Mouse (Mus musculus) embryonic stem cell, embryonic (primary cell): ENCODE data around the gene Sptb.

Source experiments
- CTCF ChIA-PET, 4 experiments: fragments of 300-600 bp in 2 of 4; fragments of 350-600 bp in 2 of 4; sonication (Branson Sonifier 250); formaldehyde crosslinking; loops; one replicate each; lab custom pipeline; 2022; ENCODE audit warnings: inconsistent platforms in 2 of 4; lab: Charles Lee
- POLR2A ChIA-PET, 4 experiments: fragments of 300-600 bp in 2 of 4; fragments of 350-600 bp in 2 of 4; sonication (Branson Sonifier 250); formaldehyde crosslinking; loops; one replicate each; lab custom pipeline; 2022; ENCODE audit warnings: antibody characterized with exemption in 4 of 4, inconsistent platforms in 1 of 4; lab: Charles Lee

Sptb gene

DNA sequence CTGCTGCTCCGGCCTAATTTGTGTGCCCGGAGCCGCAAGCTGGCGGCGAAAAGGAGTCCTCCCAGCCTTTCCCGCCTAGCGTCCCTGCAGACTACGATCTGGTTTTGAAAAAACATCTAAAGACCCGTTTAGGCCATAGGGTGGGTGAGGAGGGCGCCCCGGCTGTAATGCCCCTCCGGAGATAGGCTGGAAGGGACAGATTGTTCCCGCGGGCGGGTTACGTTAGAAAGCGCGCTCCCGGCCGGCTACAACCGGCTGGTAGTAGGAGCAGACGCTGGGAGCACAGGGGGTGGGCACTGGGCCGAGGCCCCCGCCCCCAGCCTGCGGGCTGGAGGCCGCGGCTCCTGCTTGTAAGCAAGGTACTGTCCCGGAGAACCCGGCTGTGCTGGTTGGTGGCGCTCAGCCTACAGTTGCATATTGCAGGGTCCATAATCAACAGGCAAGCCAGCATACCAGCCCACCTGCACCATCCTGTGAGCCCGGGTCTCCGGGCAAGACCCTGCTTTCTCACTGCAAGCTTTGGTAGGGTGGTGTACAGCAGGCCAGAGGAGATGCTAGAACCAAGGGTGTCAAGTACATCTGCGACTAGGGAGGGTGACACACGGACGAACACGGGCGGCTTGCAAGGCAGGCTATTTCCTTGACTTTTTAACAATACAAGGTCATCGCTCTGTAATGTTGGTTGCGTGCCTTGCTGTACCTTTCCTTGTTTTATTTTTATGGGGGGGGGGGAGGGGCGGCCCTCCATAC lies at the start of gene Sptb:
Sptb (minus strand) TSS at position 197 of the 750 bp plus-strand sequence.
- POLR2A ChIA-PET: interaction anchor here in 2 of 4 experiments (0.6 to 2.3 kb wide), 9 partner anchors 9 to 55 kb away, joined by 3 to 18 read pairs (median 4); partner anchors contain the start of genes Churc1 (in 1 of the 2) and Fntb (in 1 of the 2)

DNA sequence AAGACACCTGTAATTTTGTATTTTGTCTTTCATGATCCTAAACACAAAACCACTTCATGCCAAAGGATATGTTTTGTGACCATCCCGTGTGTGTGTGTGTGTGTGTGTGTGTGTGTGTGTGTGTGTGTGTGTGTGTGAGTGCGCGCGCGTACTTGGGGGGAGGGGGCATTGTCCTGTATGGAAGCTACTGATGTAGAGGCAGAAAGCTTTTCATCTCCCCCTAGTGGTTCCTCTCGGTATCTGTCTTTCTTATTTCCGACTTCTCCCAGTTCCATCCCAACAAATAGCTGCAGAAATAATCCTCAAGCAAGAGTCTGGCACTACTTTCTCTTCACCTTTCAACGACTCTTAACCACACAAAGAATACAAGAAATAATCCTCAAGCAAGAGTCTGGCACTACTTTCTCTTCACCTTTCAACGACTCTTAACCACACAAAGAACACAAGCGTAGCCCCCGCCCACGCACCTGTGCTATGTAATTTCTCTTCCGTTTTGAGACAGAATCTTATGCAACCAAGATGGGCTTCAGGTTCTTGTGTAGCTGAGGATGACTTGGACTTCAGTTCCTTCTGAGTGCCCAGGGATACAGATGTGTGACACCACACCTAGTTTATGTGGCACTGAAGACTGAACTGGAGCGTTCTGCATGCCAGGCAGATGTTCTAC lies 42.4 kb upstream of the Sptb start:
- CTCF ChIA-PET: interaction anchor here (0.5 to 2.4 kb wide), 58 partner anchors 9 to 969 kb away, joined by 3 to 29 read pairs (median 4); partner anchors contain the start of genes Churc1 (in 2 of the 4) and Fntb (in 2 of the 4)
- POLR2A ChIA-PET: interaction anchor here in 3 of 4 experiments (0.6 to 2.9 kb wide), 10 partner anchors 10 to 678 kb away, joined by 3 to 21 read pairs (median 5); partner anchors contain the start of genes Churc1 (in 3 of the 3), Fntb (in 3 of the 3) and Mthfd1 (in 1 of the 3)

More for the DNA sequence above, at the start of gene Sptb:
- CTCF ChIA-PET: interaction anchor here (0.7 to 1.6 kb wide), 5 partner anchors 14 to 114 kb away, joined by 3 to 4 read pairs (median 4); no protein-coding TSS in a partner anchor

DNA sequence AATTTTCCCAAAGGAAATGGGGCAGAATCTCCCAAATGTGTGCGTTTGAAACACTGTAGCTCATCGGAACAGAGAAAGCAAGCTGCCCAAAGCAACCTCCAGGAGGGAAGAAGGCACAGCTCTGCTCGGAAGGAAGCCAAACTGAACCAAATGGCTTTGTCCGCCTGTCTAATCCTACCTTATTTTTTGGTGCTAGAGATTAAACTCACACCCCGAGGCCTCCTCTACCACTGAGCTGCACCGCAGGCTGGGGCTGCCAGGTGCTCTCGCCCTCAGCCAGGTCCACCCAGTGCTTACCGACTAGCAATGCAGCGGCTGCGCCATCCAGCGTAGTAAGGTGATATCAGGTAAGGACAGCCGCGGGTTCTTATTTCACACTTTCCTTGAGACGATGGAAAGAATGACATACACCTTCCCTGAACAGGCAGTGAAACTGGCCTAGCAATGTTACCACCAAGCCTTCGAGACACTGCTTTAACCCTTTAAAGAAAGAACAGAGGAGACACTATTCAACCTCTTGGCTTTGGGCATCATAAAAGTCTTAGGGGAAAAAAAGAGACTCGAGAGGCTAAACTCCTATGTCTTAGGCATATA lies 40.6 kb upstream of the Sptb start:
- ChIA-PET POLR2A (interaction anchor here in 1 of 4 experiments (0.7 to 1.5 kb wide), 3 partner anchors 11 to 148 kb away, joined by 3 to 4 read pairs (median 4); no protein-coding TSS in a partner anchor), CTCF (no interaction called here)

DNA sequence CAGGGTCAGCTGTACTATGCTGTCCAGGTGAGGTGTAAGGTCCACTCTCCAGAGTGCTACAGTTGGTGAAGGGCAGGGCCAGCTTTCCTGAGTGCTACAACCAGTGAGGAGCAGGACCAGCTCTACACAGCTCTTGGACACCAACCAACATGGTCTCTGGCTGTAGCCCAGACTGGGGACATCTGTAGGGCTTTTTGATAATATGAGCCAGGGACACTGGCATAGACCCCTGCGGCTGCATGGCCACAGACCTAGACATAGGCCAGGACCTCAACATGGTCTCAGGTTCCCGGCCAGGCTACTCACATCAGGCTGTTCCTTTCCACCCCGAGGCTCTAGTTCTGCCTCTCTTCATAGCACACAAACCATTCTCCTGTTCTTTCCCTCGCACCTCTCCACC lies 17.6 kb upstream of the Sptb start:
- ChIA-PET CTCF (interaction anchor here in 1 of 4 experiments (0.6 kb wide), 1 partner anchor 376 kb away, joined by 14 read pairs; no protein-coding TSS in a partner anchor), POLR2A (interaction anchor here in 2 of 4 experiments (0.6 kb wide), 2 partner anchors 109 to 187 kb away, joined by 3 to 15 read pairs; no protein-coding TSS in a partner anchor)

DNA sequence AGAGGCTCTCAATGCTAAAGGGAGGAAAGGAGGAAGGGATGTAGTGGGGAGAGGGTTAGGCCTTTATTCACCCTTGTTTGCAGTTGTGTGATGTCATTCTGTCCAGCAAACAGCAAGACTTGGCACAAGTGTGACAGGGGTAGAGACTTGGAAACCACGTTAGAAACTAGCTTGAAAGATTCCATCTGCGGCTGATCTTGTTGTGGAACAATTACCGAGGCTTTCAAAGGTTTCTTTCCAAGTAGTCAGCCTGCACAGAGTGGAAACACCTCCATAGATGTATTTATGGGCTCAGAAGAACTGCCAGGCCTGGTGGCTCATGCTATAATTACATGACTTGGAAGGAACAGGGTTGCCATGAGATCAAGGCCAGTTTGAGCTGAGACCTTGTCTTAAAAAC lies 11.7 kb upstream of the Sptb start:
- ChIA-PET CTCF (interaction anchor here in 1 of 4 experiments (0.6 kb wide), 1 partner anchor 32 kb away, joined by 3 read pairs; no protein-coding TSS in a partner anchor), POLR2A (no interaction called here)

DNA sequence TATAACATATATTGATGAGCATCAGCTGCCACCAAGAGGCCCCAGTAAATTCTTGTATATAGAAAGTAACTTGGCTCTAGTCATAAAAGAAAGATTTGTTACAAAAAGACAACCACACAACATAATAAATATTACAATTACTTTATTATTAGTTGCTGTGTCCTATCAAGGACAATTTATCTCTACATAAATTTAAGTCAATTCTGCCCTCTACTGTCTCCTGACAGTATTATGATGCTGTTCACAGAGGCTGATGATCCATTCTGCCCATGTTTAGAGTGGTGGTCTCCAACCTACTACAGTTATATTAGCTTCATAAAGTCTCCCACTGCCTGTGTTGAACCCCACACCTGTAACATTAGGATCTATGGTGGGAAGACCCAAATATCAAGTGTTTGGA lies 10.2 kb upstream of the Sptb start:
- ChIA-PET POLR2A (no interaction called here), CTCF (interaction anchor here in 2 of 4 experiments (0.6 kb wide), 2 partner anchors 71 to 269 kb away, joined by 3 read pairs; no protein-coding TSS in a partner anchor)

DNA sequence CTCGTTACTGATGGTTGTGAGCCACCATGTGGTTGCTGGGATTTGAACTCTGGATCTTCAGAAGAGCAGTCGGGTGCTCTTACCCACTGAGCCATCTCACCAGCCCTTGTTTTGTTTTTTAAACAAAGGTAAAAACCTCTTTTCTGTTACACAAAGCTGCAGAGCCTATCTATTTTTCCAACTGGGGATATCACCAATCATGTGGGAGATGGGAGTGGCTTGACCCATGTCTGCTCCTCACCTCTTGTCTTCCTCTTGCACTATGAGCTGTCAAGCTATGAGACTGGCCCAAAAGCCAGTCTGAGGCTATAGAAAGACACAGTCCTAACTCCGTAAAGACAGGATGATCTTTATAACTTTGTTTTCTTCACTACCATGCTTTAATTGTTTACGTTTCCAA lies 8.0 kb upstream of the Sptb start:
- ChIA-PET CTCF (no interaction called here), POLR2A (interaction anchor here in 1 of 4 experiments (1.0 kb wide), 1 partner anchor 161 kb away, joined by 3 read pairs; no protein-coding TSS in a partner anchor)

DNA sequence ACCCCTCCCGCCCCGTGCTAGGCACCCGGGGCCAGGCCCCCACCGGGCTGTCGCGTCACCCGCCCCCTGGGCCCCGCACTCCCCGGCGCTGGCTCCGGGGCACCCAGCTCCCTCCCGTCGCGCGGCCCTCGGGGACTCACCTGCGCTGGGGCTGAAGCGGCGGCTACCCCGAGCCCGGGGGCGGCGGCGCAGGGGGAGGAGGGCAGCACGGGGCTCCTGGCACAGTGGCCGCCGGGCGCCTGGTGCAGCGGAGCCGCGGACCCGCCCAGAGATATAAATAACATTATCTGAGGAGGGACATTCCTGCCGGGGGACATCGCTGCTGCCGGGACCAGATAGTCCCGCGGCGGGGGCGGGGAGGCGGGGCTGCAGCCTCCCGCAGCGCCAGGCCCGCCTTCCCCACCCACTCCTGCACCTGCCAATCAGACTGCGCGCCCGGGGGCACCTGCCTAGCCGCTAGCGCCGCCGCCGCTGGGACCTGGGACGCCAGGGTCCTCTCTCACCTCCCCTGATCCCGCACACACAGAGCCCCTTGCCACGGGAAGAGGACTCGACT lies 474 bp downstream of the Sptb start:
- ChIA-PET POLR2A (interaction anchor here in 3 of 4 experiments (0.6 to 2.3 kb wide), 11 partner anchors 10 to 306 kb away, joined by 3 to 18 read pairs (median 6); partner anchors contain the start of genes Gpx2 (in 1 of the 3), Hspa2 (in 1 of the 3) and Rab15 (in 1 of the 3)), CTCF (interaction anchor here in 3 of 4 experiments (0.7 to 1.6 kb wide), 5 partner anchors 15 to 114 kb away, joined by 3 to 4 read pairs (median 3); no protein-coding TSS in a partner anchor)

DNA sequence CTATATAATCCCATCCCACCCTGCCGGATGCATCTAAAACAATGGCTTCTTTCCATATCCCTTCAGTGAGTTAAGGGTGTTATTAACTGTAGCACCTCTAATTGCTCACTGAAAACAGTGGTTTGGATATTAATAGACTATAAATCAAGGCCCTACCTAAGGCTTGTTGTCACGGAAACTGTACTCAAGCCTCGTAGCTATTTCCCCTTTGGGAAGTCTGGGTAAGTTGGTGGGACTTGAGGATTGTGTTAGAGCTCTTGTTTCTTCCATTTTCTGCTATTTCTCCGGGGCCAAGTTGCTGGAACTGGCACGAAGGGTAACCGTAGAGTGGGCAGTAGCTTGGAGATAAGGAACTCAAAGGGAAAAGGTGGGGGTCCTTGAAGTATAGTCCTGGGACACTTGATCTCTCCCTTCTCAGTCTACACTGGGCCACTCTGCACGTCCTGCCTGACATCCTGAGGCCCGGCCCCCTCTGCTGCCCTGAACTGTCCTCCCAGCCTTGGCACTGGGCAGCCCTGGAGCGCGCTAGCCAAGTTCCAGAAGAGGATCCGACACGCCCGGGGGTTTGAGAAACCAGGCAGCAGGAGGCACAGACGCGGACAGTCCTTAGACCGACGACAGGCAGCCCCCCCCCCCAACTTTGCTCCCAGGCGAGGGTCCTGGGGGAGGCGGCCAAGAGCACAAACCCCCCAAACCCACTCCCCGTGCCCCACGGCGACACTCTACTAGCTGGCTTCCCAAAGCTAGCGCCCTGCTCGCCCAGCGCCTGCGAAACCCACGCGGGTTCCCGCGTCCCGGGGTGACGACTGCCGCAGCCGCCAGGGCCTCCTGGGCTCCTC lies 1.2 kb downstream of the Sptb start:
- POLR2A ChIA-PET: interaction anchor here in 3 of 4 experiments (0.6 to 2.3 kb wide), 14 partner anchors 10 to 305 kb away, joined by 3 to 18 read pairs (median 4); partner anchors contain the start of genes Gpx2 (in 1 of the 3), Hspa2 (in 1 of the 3) and Rab15 (in 1 of the 3)
- CTCF ChIA-PET: interaction anchor here (0.6 to 1.6 kb wide), 5 partner anchors 14 to 213 kb away, joined by 3 to 5 read pairs (median 3); no protein-coding TSS in a partner anchor

DNA sequence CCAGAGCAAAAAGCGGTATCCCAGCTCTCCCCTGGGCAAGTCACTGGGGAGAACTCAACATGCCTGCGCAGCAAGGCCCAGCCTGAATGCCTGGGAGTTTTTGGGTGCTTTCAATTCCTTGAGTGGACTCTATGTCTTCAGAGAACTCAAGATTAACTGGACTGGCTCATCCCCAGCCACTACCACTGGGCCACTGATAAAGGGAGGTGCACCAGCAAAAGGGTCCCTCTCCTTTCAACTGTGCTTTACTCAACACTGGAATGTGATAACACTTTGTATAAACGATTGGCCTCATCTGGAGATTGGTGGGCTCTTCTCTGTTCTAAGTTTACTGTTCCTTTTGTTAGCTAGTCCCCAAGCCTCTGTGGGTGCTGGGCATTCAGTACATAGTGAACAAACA lies 2.2 kb downstream of the Sptb start:
- ChIA-PET POLR2A (interaction anchor here in 2 of 4 experiments (0.7 to 2.0 kb wide), 8 partner anchors 9 to 304 kb away, joined by 3 to 9 read pairs (median 4); partner anchors contain the start of gene Hspa2 (in 1 of the 2)), CTCF (interaction anchor here in 1 of 4 experiments (0.9 kb wide), 1 partner anchor 212 kb away, joined by 3 read pairs; no protein-coding TSS in a partner anchor)

DNA sequence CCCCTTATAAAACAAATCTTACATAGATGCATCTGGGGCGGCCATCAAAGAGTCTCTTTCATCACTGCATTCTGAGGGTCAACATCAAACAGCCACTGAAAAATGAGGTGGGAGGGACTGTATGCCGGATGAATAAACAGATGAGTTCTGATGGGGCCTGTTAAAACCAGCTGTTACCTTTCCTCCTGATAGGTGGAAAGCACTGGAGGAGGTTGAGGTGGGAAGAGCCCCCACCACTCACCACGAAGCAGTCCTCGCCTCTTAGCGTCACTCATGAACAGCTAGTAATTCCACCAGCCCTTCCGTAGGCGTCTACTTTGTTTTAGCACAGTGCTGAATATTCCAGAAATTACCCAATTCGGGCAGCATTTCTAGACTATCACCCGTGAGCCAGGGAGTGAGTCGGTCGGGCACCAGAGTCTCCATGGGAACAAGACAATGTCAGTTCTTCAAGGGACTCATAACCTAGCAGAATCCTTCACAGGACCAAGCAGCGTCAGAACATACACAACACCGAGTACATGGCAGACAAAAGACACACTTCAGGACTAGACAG lies 13.9 kb downstream of the Sptb start:
- ChIA-PET POLR2A (interaction anchor here in 3 of 4 experiments (0.6 to 4.2 kb wide), 5 partner anchors 12 to 132 kb away, joined by 3 to 18 read pairs (median 9); partner anchors contain the start of gene Sptb (in 2 of the 3)), CTCF (interaction anchor here in 2 of 4 experiments (0.6 to 1.9 kb wide), 2 partner anchors 15 to 57 kb away, joined by 4 to 8 read pairs; no protein-coding TSS in a partner anchor)

DNA sequence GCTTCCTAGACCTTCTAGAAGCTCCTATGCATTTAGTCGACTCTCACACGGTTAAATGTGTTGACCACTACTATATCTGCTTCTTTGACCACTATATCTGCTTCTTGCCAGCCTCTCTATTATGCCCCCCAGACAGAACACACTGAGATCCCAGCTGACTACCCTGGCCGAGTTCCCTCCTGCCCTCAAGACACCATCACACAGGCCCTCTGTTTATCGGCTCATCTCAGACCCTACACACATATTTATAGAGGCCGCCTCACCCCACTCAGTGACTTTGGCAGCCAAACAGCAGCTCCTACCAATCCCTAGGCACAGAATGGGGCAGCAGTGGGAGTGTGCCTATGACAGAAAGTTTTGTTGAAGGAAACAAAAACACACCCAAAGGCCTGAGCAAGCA lies 14.6 kb downstream of the Sptb start:
- POLR2A ChIA-PET: interaction anchor here in 3 of 4 experiments (0.6 to 4.2 kb wide), 11 partner anchors 11 to 292 kb away, joined by 3 to 18 read pairs (median 5); partner anchors contain the start of genes Sptb (in 2 of the 3) and Hspa2 (in 1 of the 3)
- CTCF ChIA-PET: interaction anchor here in 3 of 4 experiments (0.6 to 1.9 kb wide), 3 partner anchors 14 to 57 kb away, joined by 4 to 8 read pairs (median 4); partner anchors contain the start of gene Sptb (in 1 of the 3)

DNA sequence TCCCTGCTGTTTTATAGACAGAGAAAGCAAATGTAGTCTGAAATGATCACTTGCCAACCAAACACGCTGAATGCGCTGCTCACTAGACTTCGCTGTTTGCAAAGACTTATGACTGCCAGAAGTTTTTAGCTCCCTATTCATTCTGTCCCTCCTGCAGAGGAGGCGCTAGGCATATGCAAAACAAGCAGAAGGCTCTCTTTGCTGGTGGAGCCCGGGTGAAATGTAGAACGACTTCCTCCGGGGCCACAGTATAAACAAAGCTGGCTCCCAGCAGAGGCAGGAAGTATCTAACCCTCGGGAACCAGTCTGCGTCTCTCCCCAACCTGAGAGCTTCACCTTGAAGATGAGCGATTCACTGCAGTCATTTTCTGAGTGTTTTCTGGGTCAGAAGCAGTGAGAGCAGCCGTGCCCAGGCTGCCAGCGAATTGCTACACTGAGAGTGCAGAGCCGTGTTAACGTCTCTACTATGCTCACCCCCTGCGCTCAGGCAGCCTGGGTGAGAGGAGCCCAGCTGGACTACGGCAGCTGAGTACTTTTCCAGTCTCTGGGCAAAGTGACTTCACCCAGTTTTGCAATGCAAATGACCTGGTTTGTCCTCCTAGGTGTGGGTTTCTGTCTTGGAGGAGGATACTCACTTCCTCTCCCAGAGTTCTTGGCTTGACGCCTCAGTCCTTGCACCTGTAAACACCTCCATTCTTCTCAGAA lies 15.4 kb downstream of the Sptb start:
- POLR2A ChIA-PET: interaction anchor here in 3 of 4 experiments (0.5 to 4.2 kb wide), 26 partner anchors 10 to 306 kb away, joined by 3 to 18 read pairs (median 3); partner anchors contain the start of genes Sptb (in 2 of the 3), Hspa2 (in 1 of the 3) and Max (in 1 of the 3)
- CTCF ChIA-PET: interaction anchor here in 3 of 4 experiments (0.6 to 1.9 kb wide), 11 partner anchors 12 to 320 kb away, joined by 3 to 17 read pairs (median 3); partner anchors contain the start of gene Sptb (in 2 of the 3)

DNA sequence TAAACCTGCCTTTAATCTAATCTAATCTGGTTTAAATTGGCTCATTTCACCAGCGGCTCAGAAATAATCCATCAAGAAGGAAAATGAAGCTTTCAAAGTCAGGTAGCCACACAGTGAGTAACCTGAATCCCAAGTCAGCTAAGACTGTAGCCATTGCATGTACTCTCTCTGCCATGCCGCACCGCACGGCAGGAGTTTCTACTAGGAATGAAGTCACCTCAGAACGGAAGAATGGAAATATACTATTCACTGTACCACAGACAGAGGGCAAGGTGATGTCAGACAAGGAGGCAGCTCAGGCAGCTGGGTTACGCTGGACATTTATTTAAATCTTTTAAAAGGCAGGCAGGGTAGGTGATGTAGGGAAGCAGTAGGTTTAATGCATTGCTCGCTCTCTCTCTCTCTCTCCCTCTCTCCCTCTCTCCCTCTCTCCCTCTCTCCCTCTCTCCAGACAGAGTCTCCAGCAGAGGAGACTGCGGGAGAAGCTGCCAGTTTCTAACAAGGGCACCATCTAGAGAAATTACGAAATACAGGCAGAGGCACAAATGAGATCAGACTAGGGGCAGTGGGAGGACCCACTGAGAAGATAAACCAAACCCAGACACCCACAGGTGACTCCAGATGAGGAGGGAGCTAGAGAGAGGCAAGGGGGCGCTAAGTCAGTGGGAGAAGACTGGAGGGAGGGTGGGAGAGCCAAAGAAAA lies 22.7 kb downstream of the Sptb start:
- ChIA-PET CTCF (interaction anchor here in 2 of 4 experiments (0.6 to 0.8 kb wide), 2 partner anchors 30 to 190 kb away, joined by 4 to 8 read pairs; no protein-coding TSS in a partner anchor), POLR2A (interaction anchor here in 2 of 4 experiments (0.6 to 1.3 kb wide), 3 partner anchors 14 to 531 kb away, joined by 3 to 4 read pairs (median 4); no protein-coding TSS in a partner anchor)
